Mouse (Mus musculus): Measurements from ENCODE around the gene Mmp7. TPM values are rescaled to one million over a fixed set of nuclear protein-coding genes. Genes with fewer than 3 reads are reported as not detected.

The Mmp7 gene
- polyA plus RNA-seq, 1 experiment from 2014 or later: not detected

DNA sequence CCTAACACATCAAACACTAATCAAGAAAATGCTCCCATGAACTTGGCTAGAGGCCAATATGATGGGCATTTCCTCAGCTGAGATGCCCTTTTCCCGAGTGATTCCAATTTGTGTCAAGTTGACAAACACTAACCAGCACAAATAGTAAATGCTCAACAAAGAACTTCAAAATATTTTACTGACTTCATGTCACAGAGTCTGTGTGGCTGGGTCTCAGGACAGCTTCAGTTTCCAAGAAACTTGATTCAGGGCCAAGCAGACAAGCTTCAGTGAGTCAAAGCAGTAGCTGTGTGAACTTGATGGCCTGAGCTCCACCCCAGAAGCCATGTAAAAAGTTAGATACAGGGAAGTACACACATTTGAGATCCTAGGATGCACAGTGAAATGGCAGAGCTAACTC lies 52.3 kb downstream of the Mmp7 start:
- H3K4me3 ChIP-seq (replicated peaks): no peak overlapping the region
- H3K4me2 ChIP-seq: no peak overlapping the region
- 43% methylated on average over 1 of the region's 1 CpGs for WGBS (ENCODE audit: insufficient replicate concordance)
- no peak for ATAC-seq (ENCODE audit: insufficient read depth)
- no peaks in the 10 kb centered on the region for H3K9me3 ChIP-seq (replicated peaks)
- 0 out of 2 replicates have a peak, but pooled peaks cover 4% of the 10 kb centered on the region for H3K27me3 ChIP-seq
- H3K27ac ChIP-seq (replicated peaks): no peak overlapping the region
- H3K4me1 ChIP-seq (replicated peaks): no peaks in the 10 kb centered on the region
- no peak overlapping the region for H3K9ac ChIP-seq
- H3K36me3 ChIP-seq (replicated peaks): no peaks in the 10 kb centered on the region

DNA sequence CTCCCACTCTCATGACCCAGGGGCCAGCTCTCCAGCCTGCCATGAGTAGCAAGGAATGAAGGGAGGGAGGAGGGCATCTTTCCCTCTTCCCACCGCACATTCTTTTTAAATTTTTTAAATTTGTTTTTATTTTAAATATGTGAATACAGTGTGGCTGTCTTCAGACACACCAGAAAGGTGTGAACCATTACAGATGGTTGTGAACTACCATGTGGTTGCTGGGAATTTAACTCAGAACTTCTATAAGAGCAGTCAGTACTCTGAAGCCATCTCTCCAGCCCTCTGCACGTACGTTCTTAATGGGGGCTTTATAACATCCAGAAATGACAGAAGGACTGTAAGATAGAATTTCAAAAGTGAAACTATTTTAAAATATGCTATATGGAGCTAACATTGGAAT lies 57.0 kb downstream of the Mmp7 start:
- no peak for ATAC-seq (ENCODE audit: insufficient read depth)
- WGBS (ENCODE audit: insufficient replicate concordance): 78% methylated on average over 3 of the region's 3 CpGs

More for the DNA sequence above, 57.0 kb downstream of the Mmp7 start:
- H3K4me1 ChIP-seq (replicated peaks): no peaks in the 10 kb centered on the region
- H3K36me3 ChIP-seq (replicated peaks): no peaks in the 10 kb centered on the region
- no peak overlapping the region for H3K4me2 ChIP-seq
- H3K27me3 ChIP-seq: 0 out of 2 replicates have a peak, but pooled peaks cover 4% of the 10 kb centered on the region
- no peak overlapping the region for H3K9ac ChIP-seq
- H3K27ac ChIP-seq (replicated peaks): no peak overlapping the region
- no peaks in the 10 kb centered on the region for H3K9me3 ChIP-seq (replicated peaks)
- H3K4me3 ChIP-seq (replicated peaks): no peak overlapping the region

Other genes starting within 250 kb of the Mmp7 start
- gene Mmp3, start 246.3 kb upstream of the Mmp7 start, polyA plus RNA-seq (2015; fragmentation: Nextera tagmentation; extraction: Ambion mirVana): not detected in 2 replicates
- gene Mmp10, start 189.7 kb upstream of the Mmp7 start, polyA plus RNA-seq (2015; fragmentation: Nextera tagmentation; extraction: Ambion mirVana): not detected in 2 replicates
- gene Mmp8, start 133.6 kb upstream of the Mmp7 start, polyA plus RNA-seq (2015; fragmentation: Nextera tagmentation; extraction: Ambion mirVana): 11.0 and 15.2 TPM in 2 replicates
- 0.13 and 0.15 TPM in 2 replicates for gene Mmp27, start 120.7 kb upstream of the Mmp7 start, polyA plus RNA-seq (2015; fragmentation: Nextera tagmentation; extraction: Ambion mirVana)
- gene Mmp20, start 63.9 kb upstream of the Mmp7 start, polyA plus RNA-seq (2015; fragmentation: Nextera tagmentation; extraction: Ambion mirVana): not detected in 2 replicates
- gene Tmem123, start 72.0 kb downstream of the Mmp7 start, polyA plus RNA-seq (2015; fragmentation: Nextera tagmentation; extraction: Ambion mirVana): 33.5 and 35.0 TPM in 2 replicates
- gene Birc2, start 145.0 kb downstream of the Mmp7 start, polyA plus RNA-seq (2015; fragmentation: Nextera tagmentation; extraction: Ambion mirVana): 12.9 and 13.0 TPM in 2 replicates
- gene Birc3, start 181.1 kb downstream of the Mmp7 start, polyA plus RNA-seq (2015; fragmentation: Nextera tagmentation; extraction: Ambion mirVana): 7.0 and 7.1 TPM in 2 replicates

All from liver, embryonic 15.5 days (tissue).